Mouse (Mus musculus): ENCODE results near the gene Col1a2. TPM values are rescaled to one million over a fixed set of nuclear protein-coding genes. Genes with fewer than 3 reads are reported as not detected.

Gene Col1a2
- total and polyA plus RNA-seq, 3 experiments: not detected

- DNase-seq (ENCODE audit: low read depth, low spot score): no peak
- TF ChIP-seq ZMIZ1 (IDR thresholded peaks at IDR 0.05; ENCODE audit: low read depth, low read length) (no peak), MYB (IDR thresholded peaks at IDR 0.05; ENCODE audit: low read depth, low read length) (no peak), GATA1 (IDR thresholded peaks at IDR 0.05; ENCODE audit: low read depth, low read length) (no peak), USF2 (IDR thresholded peaks at IDR 0.05; ENCODE audit: borderline replicate concordance in 1 of 2, insufficient read depth in 1 of 2, low read depth in 1 of 2, low read length in 2 of 2) (no peak), KAT2A (conservative IDR thresholded peaks at IDR 0.05; ENCODE audit: low read depth, low read length) (no peak), SIN3A (IDR thresholded peaks at IDR 0.05; ENCODE audit: low read length) (no peak), CTCF (IDR thresholded peaks at IDR 0.05 in 2 of 3, conservative IDR thresholded peaks at IDR 0.05 in 1 of 3; ENCODE audit: control insufficient read depth in 1 of 3, insufficient read depth in 1 of 3, low read depth in 2 of 3, low read length in 3 of 3, poor library complexity in 1 of 3, severe bottlenecking in 1 of 3) (no peak), SMC3 (IDR thresholded peaks at IDR 0.05; ENCODE audit: low read depth, low read length) (no peak), USF1 (IDR thresholded peaks at IDR 0.05; ENCODE audit: low read depth, low read length) (no peak), HCFC1 (IDR thresholded peaks at IDR 0.05; ENCODE audit: low read depth, low read length) (no peak), TAL1 (IDR thresholded peaks at IDR 0.05; ENCODE audit: low read length) (no peak), MAFK (IDR thresholded peaks at IDR 0.05; ENCODE audit: borderline replicate concordance, low read depth, low read length) (no peak), NELFE (IDR thresholded peaks at IDR 0.05; ENCODE audit: low read depth, low read length) (no peak), MYC (IDR thresholded peaks at IDR 0.05; ENCODE audit: low read depth, low read length) (no peak), EP300 (IDR thresholded peaks at IDR 0.05; ENCODE audit: low read depth in 1 of 2, low read length in 2 of 2) (no peak), BHLHE40 (IDR thresholded peaks at IDR 0.05; ENCODE audit: borderline replicate concordance, low read depth, low read length) (no peak), MAZ (IDR thresholded peaks at IDR 0.05; ENCODE audit: low read depth, low read length) (no peak)
- no peak overlapping the region for H3K27ac ChIP-seq (ENCODE audit: control insufficient read depth, low read depth, low read length)
Observed at GRCm38 (mm10) chr6:4489366-4490245, 15.0 kb upstream of the Col1a2 start.

GRCm38 (mm10) chr6:4493666-4494065 lies 10.9 kb upstream of the Col1a2 start:
- H3K4me1 ChIP-seq (ENCODE audit: control insufficient read depth in 1 of 2, insufficient read depth in 2 of 2, low read length in 2 of 2): no peaks in the 10 kb centered on the region
- no peak overlapping the region for H3K4me3 ChIP-seq (ENCODE audit: control insufficient read depth in 1 of 2, insufficient read depth in 1 of 2, low read depth in 2 of 2, low read length in 2 of 2)
- peaks cover 7 to 9% of the 10 kb centered on the region in 2 experiments for H3K27me3 ChIP-seq (ENCODE audit: control insufficient read depth in 1 of 2, insufficient read depth in 2 of 2, low read length in 2 of 2)
- H3K36me3 ChIP-seq (ENCODE audit: control insufficient read depth in 1 of 2, insufficient read depth in 2 of 2, low read length in 2 of 2): no peaks in the 10 kb centered on the region
- H3K9ac ChIP-seq (ENCODE audit: control insufficient read depth, low read depth, low read length, poor library complexity, severe bottlenecking): no peak overlapping the region
- H3K9me3 ChIP-seq (replicated peaks; ENCODE audit: insufficient read depth, low read length): no peaks in the 10 kb centered on the region
- no peak for TF ChIP-seq RCOR1 (IDR thresholded peaks at IDR 0.05; ENCODE audit: low read depth, low read length)
- no peak for TF ChIP-seq RAD21 (IDR thresholded peaks at IDR 0.05; ENCODE audit: low read depth, low read length)
- TF ChIP-seq TBP (IDR thresholded peaks at IDR 0.05; ENCODE audit: low read depth, low read length): no peak
- no peak for TF ChIP-seq EP300 (IDR thresholded peaks at IDR 0.05; ENCODE audit: low read depth in 1 of 2, low read length in 2 of 2)
- TF ChIP-seq MAZ (IDR thresholded peaks at IDR 0.05; ENCODE audit: low read depth, low read length): no peak
- no peak for TF ChIP-seq ZNF384 (IDR thresholded peaks at IDR 0.05; ENCODE audit: low read depth, low read length)
- TF ChIP-seq CTCF (IDR thresholded peaks at IDR 0.05 in 2 of 3, conservative IDR thresholded peaks at IDR 0.05 in 1 of 3; ENCODE audit: control insufficient read depth in 1 of 3, insufficient read depth in 1 of 3, low read depth in 2 of 3, low read length in 3 of 3, poor library complexity in 1 of 3, severe bottlenecking in 1 of 3): no peak
- TF ChIP-seq ELF1 (IDR thresholded peaks at IDR 0.05; ENCODE audit: low read depth, low read length): no peak
- TF ChIP-seq MAFK (IDR thresholded peaks at IDR 0.05; ENCODE audit: borderline replicate concordance, low read depth, low read length): no peak
- no peak overlapping the region for H3K27ac ChIP-seq (ENCODE audit: control insufficient read depth, low read depth, low read length)
- DNase-seq (ENCODE audit: low read depth, low spot score): no peak
- no peaks in the 10 kb centered on the region for H3K79me2 ChIP-seq (ENCODE audit: control insufficient read depth, insufficient read depth, low read length, poor library complexity)

More at GRCm38 (mm10) chr6:4489366-4490245, 15.0 kb upstream of the Col1a2 start:
- H3K4me3 ChIP-seq (ENCODE audit: control insufficient read depth in 1 of 2, insufficient read depth in 1 of 2, low read depth in 2 of 2, low read length in 2 of 2): no peak overlapping the region
- H3K27me3 ChIP-seq (ENCODE audit: control insufficient read depth in 1 of 2, insufficient read depth in 2 of 2, low read length in 2 of 2): peaks cover 4 to 9% of the 10 kb centered on the region in 2 experiments
- no peaks in the 10 kb centered on the region for H3K79me2 ChIP-seq (ENCODE audit: control insufficient read depth, insufficient read depth, low read length, poor library complexity)
- no peaks in the 10 kb centered on the region for H3K36me3 ChIP-seq (ENCODE audit: control insufficient read depth in 1 of 2, insufficient read depth in 2 of 2, low read length in 2 of 2)
- H3K9ac ChIP-seq (ENCODE audit: control insufficient read depth, low read depth, low read length, poor library complexity, severe bottlenecking): no peak overlapping the region
- H3K4me1 ChIP-seq (ENCODE audit: control insufficient read depth in 1 of 2, insufficient read depth in 2 of 2, low read length in 2 of 2): no peaks in the 10 kb centered on the region
- H3K9me3 ChIP-seq (replicated peaks; ENCODE audit: insufficient read depth, low read length): no peaks in the 10 kb centered on the region

Measured in MEL (cell line).